Mouse (Mus musculus) lung, postnatal 0 days (tissue): ENCODE data around the gene Cfap157. TPM values are rescaled to one million over a fixed set of nuclear protein-coding genes. Genes with fewer than 3 reads are reported as not detected.

Experiments used
- ATAC-seq: fragments of 200-750 bp; cut with Nextera tagmentation; 2 replicates; pipeline ENCODE4 v1.8.0; 2017; ENCODE audit warnings: moderate library complexity
- DNase-seq: peaks from one replicate; pipeline ENCODE4 v3.0.0-alpha.2; 2016; ENCODE audit warnings: low spot score
- H3K27ac ChIP-seq: fragments of 300-500 bp; sonication (generic); 2 replicates; pipeline ENCODE4 v1.5.1; 2014; ENCODE audit warnings: antibody characterized with exemption, mild to moderate bottlenecking, low read length, mixed read lengths
- H3K27me3 ChIP-seq: fragments of 300-500 bp; sonication (generic); replicated peaks from 2 replicates; pipeline ENCODE4 v1.6.1; 2014; ENCODE audit warnings: low read length, mixed read lengths; ENCODE audit not compliant: insufficient read depth
- H3K36me3 ChIP-seq: fragments of 300-500 bp; sonication (generic); 2 replicates; pipeline ENCODE4 v1.6.1; 2014; ENCODE audit warnings: low read length, mixed read lengths; ENCODE audit not compliant: insufficient read depth
- H3K4me1 ChIP-seq: fragments of 300-500 bp; sonication (generic); 2 replicates; pipeline ENCODE4 v1.6.1; 2014; ENCODE audit warnings: antibody characterized with exemption, low read depth, low read length, mixed read lengths; ENCODE audit not compliant: insufficient read depth
- H3K4me2 ChIP-seq: fragments of 300-500 bp; sonication (generic); replicated peaks from 2 replicates; pipeline ENCODE4 v1.6.1; 2014; ENCODE audit warnings: low read depth, mild to moderate bottlenecking, low read length, moderate library complexity, mixed read lengths
- H3K4me3 ChIP-seq: fragments of 300-500 bp; sonication (generic); 2 replicates; pipeline ENCODE4 v1.5.1; 2014; ENCODE audit warnings: low read depth, low read length
- H3K9ac ChIP-seq: fragments of 300-500 bp; sonication (generic); replicated peaks from 2 replicates; pipeline ENCODE4 v1.6.1; 2014; ENCODE audit warnings: low read depth, mild to moderate bottlenecking
- H3K9me3 ChIP-seq: fragments of 300-500 bp; sonication (generic); 2 replicates; pipeline ENCODE4 v1.6.1; 2016; ENCODE audit warnings: low read length, mixed read lengths
- CTCF ChIP-seq: IDR thresholded peaks from 2 replicates; pipeline ENCODE4 v1.5.1; 2016; ENCODE audit warnings: antibody characterized with exemption, mild to moderate bottlenecking
- EP300 ChIP-seq: IDR thresholded peaks from 2 replicates; pipeline ENCODE4 v1.6.1; 2016; ENCODE audit warnings: antibody characterized with exemption, mild to moderate bottlenecking, control low read depth
- WGBS: fragments of 180-500 bp; shearing (Covaris S2); extraction: QIAGEN DNeasy Blood & Tissue Kit; methylation state at CpG from one replicate; pipeline ENCODE4 v1.1.7; 2014; 5-methylcytosine and 5-hydroxymethylcytosine counted together
- polyA plus RNA-seq: library from polyadenylated mRNA; unstranded; fragments of >200 nt; fragmentation: Nextera tagmentation; extraction: Ambion mirVana; gene quantifications from 2 replicates; pipeline ENCODE4 v1.2.1, GENCODE M21; 2015

The Cfap157 gene
- 2.2 and 5.2 TPM in 2 replicates for polyA plus RNA-seq

DNA sequence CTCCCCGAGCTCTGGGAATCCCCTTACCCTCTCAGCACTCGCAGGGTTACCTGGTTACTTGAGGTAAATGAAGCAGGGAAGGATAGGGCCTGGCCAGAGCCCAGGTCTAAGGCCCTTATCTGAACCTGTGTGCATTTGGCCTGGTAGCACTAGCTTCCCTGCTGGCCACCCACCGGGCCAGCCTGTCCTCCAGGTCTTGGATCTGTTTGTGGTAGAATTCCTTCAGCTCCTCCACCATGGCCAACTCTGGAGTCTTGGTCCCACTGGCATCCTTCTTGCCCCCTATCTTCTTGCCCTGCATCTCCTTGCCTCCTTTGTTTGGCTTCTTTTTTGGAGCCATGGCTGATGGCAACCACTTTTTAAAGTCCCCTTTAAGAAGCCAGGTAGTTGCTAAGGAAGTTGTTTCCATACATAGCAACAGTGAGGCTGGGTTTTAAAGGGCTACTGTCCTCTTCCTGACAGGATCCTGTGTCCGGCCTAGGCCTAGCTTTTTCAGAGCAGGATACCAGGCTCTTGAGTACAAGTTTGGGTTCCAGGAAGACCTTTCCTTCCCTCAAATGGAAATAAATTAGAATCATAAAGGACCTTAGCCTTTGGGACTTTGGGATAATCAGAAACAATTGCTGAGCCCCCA lies at the start of gene Cfap157:
Gene Cfap157 (minus strand): TSS at position 381 of the 634 bp plus-strand sequence.
- 46% methylated on average over 4 of the region's 4 CpGs for WGBS
- Histone ChIP-seq H3K9me3 (no peaks in the 10 kb centered on the region), H3K4me2 (no peak within 1 kb of the TSS), H3K4me1 (no peaks in the 10 kb centered on the region), H3K27ac (no peak within 1 kb of the TSS), H3K4me3 (no peak within 1 kb of the TSS), H3K9ac (no peak within 1 kb of the TSS), H3K27me3 (no peaks in the 10 kb centered on the region), H3K36me3 (no peaks in the 10 kb centered on the region)
- ATAC-seq: peak; percentile 68
- peak; percentile 80 for DNase-seq
- no peak for TF ChIP-seq CTCF
- TF ChIP-seq EP300: no peak

DNA sequence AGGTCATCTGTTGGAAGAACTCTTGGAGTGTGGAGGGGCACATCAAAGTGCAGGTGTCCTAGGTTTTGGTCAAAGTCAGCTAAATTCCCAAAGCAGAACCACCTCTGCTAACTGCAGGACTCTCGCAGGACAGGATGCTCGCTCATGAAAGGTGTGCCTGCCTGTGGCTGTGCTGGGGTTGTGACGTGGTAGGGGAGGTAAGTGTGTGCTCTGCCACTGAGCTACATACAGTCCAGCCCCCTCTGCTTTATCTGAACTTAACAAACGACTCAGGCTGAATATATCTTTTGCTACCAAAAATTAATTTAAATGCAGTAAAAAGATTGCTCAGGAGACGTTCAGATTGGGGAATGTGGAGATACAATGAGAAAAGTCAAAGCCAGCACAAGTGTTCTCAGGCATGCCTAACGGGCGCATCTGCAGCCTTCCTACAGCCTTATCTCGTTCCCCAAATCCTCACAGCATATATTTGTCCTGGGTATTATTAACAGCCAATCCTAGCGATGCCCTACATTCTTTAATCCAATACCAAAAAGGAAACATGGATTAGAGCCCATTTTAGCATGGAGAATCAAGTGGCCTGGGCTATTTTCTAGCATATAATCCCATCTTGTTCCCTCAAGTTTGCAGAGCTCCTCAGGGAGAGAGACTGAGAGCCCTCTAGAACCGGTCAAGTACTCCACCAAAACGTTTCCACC lies 44.9 kb upstream of the Cfap157 start:
- Histone ChIP-seq H3K36me3 (no peaks in the 10 kb centered on the region), H3K9ac (no peak overlapping the region), H3K27ac (no peak overlapping the region), H3K4me1 (peaks cover 11% of the 10 kb centered on the region), H3K9me3 (no peaks in the 10 kb centered on the region), H3K4me2 (no peak overlapping the region), H3K4me3 (no peak overlapping the region), H3K27me3 (no peaks in the 10 kb centered on the region)
- WGBS: 57% methylated on average over 11 of the region's 11 CpGs
- TF ChIP-seq EP300 (no peak), CTCF (no peak)
- no peak for ATAC-seq
- no peak for DNase-seq

DNA sequence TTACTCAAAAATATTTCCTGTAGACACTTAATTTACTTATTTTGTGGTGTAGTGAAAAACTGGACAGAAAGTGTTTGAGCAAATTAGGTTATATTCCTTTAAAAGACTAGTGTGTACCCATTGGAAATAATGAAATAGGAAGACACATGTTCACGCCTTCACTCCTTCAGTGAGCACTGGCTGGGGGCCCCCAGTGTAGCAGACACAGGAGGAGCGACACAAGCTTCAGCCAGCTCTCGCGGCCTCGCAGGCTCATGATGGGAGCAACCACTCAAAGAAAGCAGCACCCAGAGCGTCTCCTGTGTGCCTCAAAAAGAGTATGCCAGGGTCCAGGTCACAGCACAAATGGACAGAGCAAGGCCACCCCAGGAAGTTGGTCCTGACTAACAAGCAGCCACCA lies 41.6 kb upstream of the Cfap157 start:
- WGBS: 86% methylated on average over 6 of the region's 6 CpGs

DNA sequence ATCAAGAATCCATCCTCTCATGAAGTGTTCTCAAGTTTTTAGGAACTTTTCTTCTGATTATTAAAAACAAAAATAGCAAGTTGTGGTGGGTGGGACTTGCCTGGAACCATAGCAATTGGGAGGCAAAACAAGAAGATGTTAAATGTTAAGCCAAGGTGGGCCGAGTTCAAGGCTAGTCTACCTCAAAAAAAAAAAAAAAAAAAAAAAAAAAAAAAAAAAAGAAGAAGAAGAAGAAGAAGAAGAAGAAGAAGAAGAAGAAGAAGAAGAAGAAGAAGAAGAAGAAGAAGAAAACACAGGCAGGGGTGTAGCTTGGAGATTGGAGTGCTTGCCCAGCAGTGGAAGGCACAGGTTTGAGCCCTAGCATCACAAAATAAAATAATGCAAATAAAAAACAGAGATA lies 40.5 kb upstream of the Cfap157 start:
- H3K9me3 ChIP-seq: no peaks in the 10 kb centered on the region
- no peak overlapping the region for H3K4me2 ChIP-seq
- peaks cover 5% of the 10 kb centered on the region; the same call in 1 of the 2 replicates for H3K4me1 ChIP-seq
- H3K27me3 ChIP-seq: no peaks in the 10 kb centered on the region
- DNase-seq (no peak), ATAC-seq (no peak)
- no peaks in the 10 kb centered on the region for H3K36me3 ChIP-seq
- no peak overlapping the region for H3K4me3 ChIP-seq
- 84% methylated on average over 1 of the region's 1 CpGs for WGBS
- no peak overlapping the region for H3K9ac ChIP-seq
- no peak overlapping the region for H3K27ac ChIP-seq
- no peak for TF ChIP-seq EP300
- TF ChIP-seq CTCF: no peak

More for the DNA sequence above, 41.6 kb upstream of the Cfap157 start:
- peaks cover 5% of the 10 kb centered on the region; the same call in 1 of the 2 replicates for H3K4me1 ChIP-seq
- no peak overlapping the region for H3K4me3 ChIP-seq
- DNase-seq (no peak), ATAC-seq (no peak)
- no peaks in the 10 kb centered on the region for H3K27me3 ChIP-seq
- no peak overlapping the region for H3K27ac ChIP-seq
- H3K4me2 ChIP-seq: no peak overlapping the region
- TF ChIP-seq CTCF (no peak), EP300 (no peak)
- H3K36me3 ChIP-seq: no peaks in the 10 kb centered on the region
- H3K9me3 ChIP-seq: no peaks in the 10 kb centered on the region
- no peak overlapping the region for H3K9ac ChIP-seq

- TF ChIP-seq CTCF (no peak), EP300 (no peak)
- Histone ChIP-seq H3K4me1 (peaks cover 5% of the 10 kb centered on the region; the same call in 1 of the 2 replicates), H3K4me3 (no peak overlapping the region), H3K36me3 (no peaks in the 10 kb centered on the region), H3K9ac (no peak overlapping the region), H3K27me3 (no peaks in the 10 kb centered on the region), H3K9me3 (no peaks in the 10 kb centered on the region), H3K4me2 (no peak overlapping the region), H3K27ac (no peak overlapping the region)
- WGBS: 42% methylated on average over 8 of the region's 8 CpGs
- ATAC-seq (peak; percentile 37), DNase-seq (peak; percentile 41)
Observed at GRCm38 (mm10) chr2:32824181-32824580, 40.0 kb upstream of the Cfap157 start.

DNA sequence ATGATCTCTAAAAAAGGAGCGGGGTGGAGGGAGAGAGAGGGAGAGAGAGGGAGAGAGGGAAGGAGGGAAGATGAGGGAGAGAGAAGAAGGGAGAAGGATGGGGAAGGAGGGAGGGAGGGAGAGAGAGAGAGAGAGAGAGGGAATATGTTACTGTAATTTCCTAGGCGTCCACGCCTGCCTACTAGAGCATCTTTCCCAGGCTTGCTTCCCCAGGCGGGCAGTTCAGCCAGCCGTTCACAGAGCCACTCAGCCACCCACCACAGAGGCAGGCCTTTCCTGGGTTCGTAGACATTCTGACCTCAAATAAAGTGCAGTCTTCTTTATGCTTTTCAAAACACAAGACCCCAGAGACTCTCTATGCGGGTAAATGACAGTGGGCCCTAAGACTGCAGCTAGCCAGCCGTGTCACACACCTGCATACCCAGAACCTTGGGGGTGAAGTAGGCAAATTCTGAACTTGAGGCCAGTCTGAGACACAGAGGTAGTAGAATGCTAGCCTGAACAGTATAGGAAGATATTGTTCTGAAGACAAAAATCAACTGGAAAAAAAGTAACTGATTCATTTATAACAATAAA lies 39.4 kb upstream of the Cfap157 start:
- no peak for TF ChIP-seq EP300
- no peak for TF ChIP-seq CTCF
- WGBS: 66% methylated on average over 8 of the region's 8 CpGs
- Histone ChIP-seq H3K9me3 (no peaks in the 10 kb centered on the region), H3K4me1 (peaks cover 5% of the 10 kb centered on the region; the same call in 1 of the 2 replicates), H3K36me3 (no peaks in the 10 kb centered on the region), H3K4me2 (no peak overlapping the region), H3K27ac (no peak overlapping the region), H3K27me3 (no peaks in the 10 kb centered on the region), H3K4me3 (no peak overlapping the region), H3K9ac (no peak overlapping the region)
- ATAC-seq (no peak), DNase-seq (no peak)
